Mouse (Mus musculus) megakaryocyte, embryonic 14.5 days (primary cell): ENCODE measurements at regions not wholly inside any gene's neighbourhood (a gene's known extent, or its start where the extent isn't known, plus 50 kb on each side); places are given as distances from the start of the nearest gene placed in this dataset.

Source experiments
- FLI1 ChIP-seq: IDR thresholded peaks from 2 replicates; pipeline ENCODE4 v1.6.1; 2012; ENCODE audit warnings: low read length, inconsistent platforms, mixed read lengths
- GATA1 ChIP-seq: IDR thresholded peaks from 3 replicates; pipeline ENCODE4 v1.6.1; 2012; ENCODE audit warnings: mixed read lengths, low read length, inconsistent platforms, borderline replicate concordance

- TF ChIP-seq GATA1 (no peak), FLI1 (no peak)
These were observed 53.9 kb upstream of the Trp53i11 start for GRCm38 (mm10) chr2:93133301-93133971.
